Mouse (Mus musculus) layer of hippocampus, adult 9-10 months (tissue): ENCODE measurements at regions not wholly inside any gene's neighbourhood (a gene's known extent, or its start where the extent isn't known, plus 50 kb on each side); places are given as distances from the start of the nearest gene placed in this dataset.

Experiments used
- DNase-seq: peaks from one replicate; pipeline ENCODE4 v3.0.0; 2022; ENCODE audit warnings: low spot score

DNA sequence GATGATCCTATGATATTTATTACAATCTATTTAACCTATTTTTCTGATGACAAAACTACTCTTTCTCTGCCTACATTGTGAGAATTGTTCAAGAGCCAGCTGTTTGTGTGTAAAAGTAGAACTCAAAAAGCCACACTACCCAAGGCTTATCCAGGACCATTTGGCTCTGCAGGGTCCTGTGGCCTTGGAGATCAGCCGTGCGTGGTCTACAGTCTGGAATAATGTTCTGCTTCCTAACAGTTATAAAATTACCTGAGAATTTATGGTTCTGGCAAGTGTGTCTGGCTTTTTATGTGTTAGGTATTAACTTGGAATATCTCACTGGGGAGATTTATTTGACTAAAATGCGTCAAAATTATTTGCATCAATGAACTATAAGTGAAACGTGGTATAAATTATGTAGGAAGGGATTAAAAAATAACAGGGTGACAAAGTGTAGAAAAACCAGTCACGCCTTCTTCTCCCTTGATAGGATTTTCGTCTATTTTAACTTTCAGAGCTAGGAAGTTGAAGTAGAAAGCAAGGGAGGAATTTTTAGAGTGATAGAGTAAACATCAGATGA is 1789.0 kb upstream of the Gm7489 start:
- no peak for DNase-seq

DNA sequence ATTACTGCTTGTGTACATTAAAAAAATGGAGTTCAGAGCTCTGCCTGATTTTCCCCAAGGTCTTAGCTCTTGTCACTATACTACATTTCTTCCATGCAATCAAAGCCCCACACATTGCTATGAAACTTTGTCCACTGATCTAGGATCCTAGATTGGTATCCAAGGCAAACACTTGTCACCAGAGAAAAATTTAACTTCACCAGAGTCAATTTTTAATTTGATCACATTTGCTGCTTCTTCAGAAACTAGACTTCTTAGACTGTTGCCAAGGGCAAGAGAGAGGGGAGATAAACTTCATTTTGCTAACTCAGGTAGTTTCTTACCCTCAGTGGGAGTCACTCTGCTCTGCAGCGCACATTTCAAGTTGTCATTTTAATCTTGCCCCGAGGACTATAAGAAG is 1775.9 kb upstream of the Gm7489 start:
- no peak for DNase-seq

DNA sequence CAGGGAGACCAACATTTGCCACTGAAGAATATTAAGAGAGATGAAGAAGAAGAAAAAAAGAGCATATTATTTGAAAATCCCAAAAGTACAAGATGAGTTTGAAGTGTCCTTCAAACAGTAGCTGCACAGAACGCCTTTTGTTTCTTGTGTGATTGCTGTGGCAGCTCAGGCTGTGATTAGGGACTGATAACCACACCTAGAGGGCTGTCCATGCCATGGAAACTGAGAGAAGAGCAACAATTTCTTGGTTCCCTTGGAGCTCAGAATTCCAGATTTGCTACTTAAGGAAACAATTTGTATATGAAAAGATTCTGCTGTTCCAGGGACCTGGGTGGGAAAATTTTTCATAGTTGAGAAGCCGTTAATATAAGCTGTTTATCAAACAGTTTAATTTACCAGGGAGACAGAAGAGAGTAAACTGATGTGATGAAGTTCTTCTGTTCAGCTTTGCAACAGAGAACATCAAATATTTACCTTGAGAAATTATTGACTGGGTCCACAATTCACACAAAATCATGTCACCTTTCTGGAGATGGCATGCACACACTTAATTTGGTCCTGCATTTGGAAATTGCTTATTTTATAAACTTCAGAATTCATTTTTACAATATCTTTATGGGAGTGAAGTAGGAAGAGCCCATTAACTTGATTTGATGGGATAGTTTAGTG is 1770.2 kb upstream of the Gm7489 start:
- DNase-seq = no peak

DNA sequence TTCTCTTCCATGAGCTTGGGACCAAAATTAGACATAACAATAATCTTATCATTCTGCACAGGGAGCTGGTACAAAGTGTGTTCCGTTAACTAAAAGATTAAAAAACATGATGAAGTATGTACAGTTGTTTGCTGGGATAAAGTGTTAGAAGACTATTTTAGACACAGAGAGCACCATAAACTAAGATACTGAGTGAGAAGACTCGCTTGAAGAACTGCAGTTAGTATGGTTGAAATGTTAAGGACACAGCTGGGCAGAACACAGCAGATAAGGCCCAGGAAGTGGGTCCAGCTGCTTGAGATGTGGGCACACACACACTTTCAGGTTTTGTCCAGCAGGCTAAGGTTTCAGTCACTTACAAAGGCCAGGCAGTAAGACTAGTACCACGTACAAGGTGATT is 1748.0 kb upstream of the Gm7489 start:
- DNase-seq = no peak

GRCm38 (mm10) chr15:52153421-52153820 is 1731.3 kb upstream of the Gm7489 start:
- no peak for DNase-seq

GRCm38 (mm10) chr15:52155784-52156183 is 1728.9 kb upstream of the Gm7489 start:
- no peak for DNase-seq

- no peak for DNase-seq
Measured at GRCm38 (mm10) chr15:52156779-52157178, 1727.9 kb upstream of the Gm7489 start.

DNA sequence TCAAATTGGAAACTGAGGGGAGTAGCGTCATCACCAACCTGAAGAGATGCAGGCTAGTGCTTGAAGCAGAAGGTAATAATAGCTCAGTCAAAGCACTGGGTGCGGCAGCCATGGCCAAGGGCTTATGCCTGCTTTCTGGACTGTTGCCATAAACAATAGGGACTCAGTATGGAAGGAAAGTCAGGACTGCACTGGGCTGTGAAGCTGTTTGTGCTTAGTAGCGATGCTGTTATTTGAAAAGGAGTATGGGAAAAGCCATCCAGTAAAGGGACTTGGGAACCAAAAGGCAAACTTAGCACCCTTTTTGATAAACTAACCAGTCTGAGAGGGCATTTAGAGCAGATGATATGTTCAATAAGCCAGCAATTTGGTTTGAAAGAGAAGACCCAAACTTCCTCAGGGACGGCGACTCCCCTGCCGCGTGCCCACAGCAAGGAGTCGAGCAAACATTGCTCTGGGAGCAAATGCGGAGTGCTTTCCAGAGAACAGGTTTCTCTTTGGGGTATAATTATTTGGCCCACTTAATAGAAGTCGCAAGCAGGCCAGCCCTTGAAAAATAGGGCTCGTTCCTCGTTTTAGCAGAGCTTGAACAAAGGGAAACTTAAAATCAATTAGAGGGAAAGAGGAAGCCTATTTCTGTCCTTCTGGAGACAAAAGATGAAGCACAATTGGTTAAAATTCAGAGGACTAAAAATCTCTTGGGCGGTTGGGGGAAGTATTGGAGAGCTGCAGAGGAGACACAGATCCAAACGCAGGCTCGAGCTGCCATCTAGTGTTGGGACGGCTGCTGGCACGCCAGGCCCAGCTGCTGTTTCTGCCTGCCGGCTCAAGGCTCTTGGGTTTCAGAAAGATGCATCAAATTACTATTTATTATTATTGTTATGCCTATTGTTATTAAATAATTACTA is 1724.3 kb upstream of the Gm7489 start:
- DNase-seq = peak; percentile 71

DNA sequence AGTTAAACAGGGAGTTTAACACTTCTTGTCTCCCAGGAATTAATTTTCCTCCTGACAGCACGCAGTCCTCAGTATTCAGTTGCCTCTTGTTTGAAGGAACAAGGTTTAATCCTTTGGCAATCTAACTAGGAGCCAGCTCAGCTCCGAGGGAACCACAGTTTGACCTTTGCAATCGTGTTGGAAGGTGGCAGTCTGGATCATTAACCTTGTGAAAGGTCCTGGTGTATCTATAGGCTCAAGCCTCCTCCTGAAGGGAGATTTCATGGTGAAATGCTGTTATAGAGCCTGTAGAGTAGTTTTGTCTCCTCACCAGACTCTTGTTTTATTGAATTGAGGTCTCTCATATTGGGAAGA is 1723.6 kb upstream of the Gm7489 start:
- no peak for DNase-seq

DNA sequence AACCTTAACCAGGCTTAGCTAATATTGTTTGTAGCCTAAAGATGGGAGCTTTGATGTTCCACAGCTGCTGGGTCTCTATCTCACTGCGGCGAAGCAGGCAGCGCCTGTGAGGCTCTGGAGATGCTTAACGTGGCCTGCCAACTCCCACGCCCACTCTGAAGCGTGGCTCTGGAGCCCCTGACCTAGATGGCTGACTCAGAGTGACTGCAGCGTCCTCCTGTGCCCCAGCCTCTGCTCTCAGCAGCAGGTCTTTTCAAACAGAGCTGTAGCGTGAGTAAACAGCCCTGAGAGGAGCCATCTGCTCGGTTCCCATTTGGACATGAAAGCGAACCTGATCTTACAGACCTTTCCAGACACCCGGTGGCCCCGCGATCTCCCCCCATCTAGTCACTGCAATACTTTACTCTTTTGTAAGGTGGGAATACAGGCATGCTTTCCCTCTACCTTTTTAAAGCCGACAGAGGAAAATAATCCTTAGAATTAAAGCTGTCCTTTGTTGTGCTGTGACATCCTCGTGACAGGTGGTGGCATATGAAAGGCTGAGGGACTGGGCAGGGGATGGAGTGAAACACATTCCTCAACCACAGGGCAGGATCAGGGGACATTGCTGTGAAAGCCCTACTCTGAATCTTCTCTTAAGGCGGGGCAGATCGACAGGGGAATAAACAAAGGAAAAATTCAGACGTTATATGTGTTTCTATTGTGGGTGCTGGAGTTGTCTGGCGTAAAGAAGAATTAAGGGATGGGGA is 1723.0 kb upstream of the Gm7489 start:
- DNase-seq = no peak

DNA sequence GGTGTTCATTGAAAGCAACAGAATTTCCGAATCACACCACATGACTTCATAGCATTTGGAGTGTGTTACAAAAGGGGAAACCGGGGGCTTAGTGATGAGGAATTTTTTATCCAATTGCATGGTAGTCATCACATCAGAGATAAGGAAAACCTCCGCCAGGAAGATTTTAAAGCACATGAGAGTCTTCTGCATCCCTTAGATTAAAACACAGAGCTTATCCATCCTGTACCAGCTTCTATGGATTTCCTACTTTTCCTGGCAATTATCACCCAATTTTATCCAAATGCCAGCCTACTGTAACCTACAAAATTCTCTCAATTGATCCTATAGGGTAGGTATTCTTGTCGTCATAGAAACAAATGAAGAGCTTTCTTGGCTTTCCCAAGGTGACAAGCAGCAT is 1718.6 kb upstream of the Gm7489 start:
- no peak for DNase-seq

- DNase-seq = no peak
Measured at GRCm38 (mm10) chr15:52166595-52167443, 1717.9 kb upstream of the Gm7489 start.

- DNase-seq = no peak
Measured at GRCm38 (mm10) chr15:52167811-52168210, 1716.9 kb upstream of the Gm7489 start.

GRCm38 (mm10) chr15:52176951-52177350 is 1707.8 kb upstream of the Gm7489 start:
- DNase-seq = peak; percentile 51

GRCm38 (mm10) chr15:52178668-52179067 is 1706.0 kb upstream of the Gm7489 start:
- DNase-seq = no peak

DNA sequence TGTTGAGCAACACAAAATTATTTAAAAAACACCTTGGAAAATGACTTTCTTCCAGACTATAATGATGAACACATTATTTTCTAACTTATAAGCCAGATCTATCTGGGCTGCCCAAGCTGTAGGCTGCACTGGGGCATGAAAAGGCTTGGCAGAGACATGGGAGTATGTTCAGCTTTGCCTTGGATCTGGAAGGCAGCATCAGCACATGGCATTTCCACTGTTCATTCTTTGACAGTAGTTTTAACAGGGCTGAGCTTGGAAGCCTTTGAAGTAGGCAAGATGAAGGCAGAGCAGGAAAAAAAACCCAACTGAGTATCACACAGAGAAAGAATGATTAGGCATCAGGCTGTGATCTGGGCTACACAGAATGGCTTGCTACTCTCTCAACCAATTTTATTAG is 1705.3 kb upstream of the Gm7489 start:
- DNase-seq = no peak

GRCm38 (mm10) chr15:52191176-52191575 is 1693.5 kb upstream of the Gm7489 start:
- no peak for DNase-seq

DNA sequence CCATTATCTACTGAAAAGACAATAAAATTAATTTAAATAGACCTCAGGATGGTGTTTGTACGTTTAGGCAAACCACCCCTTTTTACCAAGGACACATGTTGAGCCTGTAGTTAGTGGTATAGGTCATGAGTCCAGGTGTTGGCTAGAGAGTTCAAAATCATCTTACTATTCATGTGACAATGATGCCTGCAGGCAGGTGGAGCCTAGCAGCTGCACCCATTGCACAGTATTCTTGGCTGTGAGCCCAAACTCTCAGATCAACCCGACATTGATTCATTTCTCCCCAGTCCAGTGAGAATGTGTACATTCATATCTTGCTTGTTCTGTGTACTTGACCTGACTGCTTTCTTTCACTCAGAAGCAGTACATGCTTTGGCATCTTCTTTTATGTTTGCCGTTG is 1677.4 kb upstream of the Gm7489 start:
- DNase-seq = no peak

DNA sequence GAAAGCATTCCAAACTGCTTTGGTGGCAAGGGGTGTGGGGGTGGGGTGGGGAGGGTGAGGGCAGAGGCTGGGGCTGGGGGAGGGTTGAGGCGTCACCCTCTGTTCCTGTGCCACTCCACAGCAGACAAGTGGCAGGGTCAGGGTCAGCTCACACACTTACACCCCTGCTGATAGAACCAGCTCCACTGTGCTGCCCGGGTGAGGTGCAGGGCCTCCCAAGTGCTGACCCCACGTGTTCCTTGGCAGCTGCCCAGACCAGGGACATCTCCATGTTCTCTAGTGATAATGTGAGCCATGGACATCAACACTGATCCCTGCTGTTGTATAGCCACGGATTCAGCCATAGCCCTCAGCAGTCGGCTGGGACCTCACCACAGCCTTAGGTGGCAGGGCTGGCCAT is 1652.3 kb upstream of the Gm7489 start:
- no peak for DNase-seq

DNA sequence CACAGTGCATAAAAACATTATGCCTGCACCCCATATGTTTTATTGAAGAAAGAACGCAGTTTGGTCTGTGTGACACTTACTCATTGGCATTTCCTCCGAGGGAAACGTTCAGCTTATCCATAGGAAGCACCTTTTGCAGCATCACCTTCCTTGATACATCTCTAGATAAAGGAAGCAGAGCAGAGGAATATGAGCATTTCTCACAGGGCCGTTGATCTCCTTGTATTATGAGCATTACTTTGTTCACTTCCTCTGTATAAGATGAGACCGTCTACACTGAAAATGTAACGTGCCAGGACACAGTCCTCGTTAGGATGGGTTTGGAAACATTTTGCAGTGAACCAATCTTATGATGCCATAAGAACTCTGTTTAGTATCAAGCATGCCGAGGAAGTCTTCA is 1648.5 kb upstream of the Gm7489 start:
- DNase-seq = no peak

DNA sequence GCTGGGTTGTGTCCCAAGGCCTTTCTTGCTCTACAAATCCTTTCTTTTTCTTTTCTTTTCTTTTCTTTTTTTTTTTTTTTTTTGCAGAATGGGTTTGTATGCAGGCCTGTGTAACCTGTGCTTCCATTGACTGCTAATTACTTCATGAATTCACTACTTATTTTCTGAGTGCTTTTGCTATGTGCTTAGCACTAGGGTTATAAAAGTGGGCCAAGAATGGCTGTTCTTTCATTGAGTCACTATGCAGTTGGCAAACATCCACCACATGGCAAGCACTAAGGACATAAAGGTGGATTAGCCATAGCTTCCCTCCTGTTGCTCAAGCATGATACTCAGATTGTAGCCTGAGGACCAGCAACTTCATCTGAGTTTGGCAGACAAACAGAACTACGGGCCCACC is 1641.8 kb upstream of the Gm7489 start:
- DNase-seq = no peak
